Mouse (Mus musculus): ENCODE results near the gene Wwtr1.

GRCm38 (mm10) chr3:57558761-57559160, 16.9 kb downstream of the Wwtr1 start:
- TF ChIP-seq CTCF (IDR thresholded peaks at IDR 0.05; ENCODE audit: low read depth), result no peak
- TF ChIP-seq EP300 (IDR thresholded peaks at IDR 0.05; ENCODE audit: low read depth), result no peak

Measured in heart, postnatal 0 days (tissue).